Mouse (Mus musculus) gastrocnemius, adult 8-10 months (tissue): ENCODE results near the gene Uqcc1. TPM values are rescaled to one million over a fixed set of nuclear protein-coding genes. Genes with fewer than 3 reads are reported as not detected.
"Not testable (repeated sequence)": the region's sequence is repeated elsewhere in the genome, so short reads cannot be mapped to it uniquely, and the experiment has no call there.

Source experiments
- DNase-seq, 2 experiments: peaks; one replicate each; pipeline ENCODE4 v3.0.0; 2022; ENCODE audit warnings: low spot score in 2 of 2
- total RNA-seq, 4 experiments: library from RNA; stranded (reverse); gene quantifications; 2 replicates each; pipeline ENCODE4 v1.2.4; 2022

Uqcc1 gene
- total RNA-seq, 4 experiments from 2014 or later, result 154 to 182 (median 168) TPM

- no peak for DNase-seq
These were observed 9.9 kb upstream of the Uqcc1 start for GRCm38 (mm10) chr2:155939897-155940529.

GRCm38 (mm10) chr2:155928711-155929345, 1.3 kb downstream of the Uqcc1 start:
- DNase-seq, result no peak

GRCm38 (mm10) chr2:155925213-155925612, 4.9 kb downstream of the Uqcc1 start:
- not testable (repeated sequence) for DNase-seq

GRCm38 (mm10) chr2:155923143-155923542, 7.0 kb downstream of the Uqcc1 start:
- DNase-seq, result no peak

- no peak for DNase-seq
These were observed 15.4 kb downstream of the Uqcc1 start for GRCm38 (mm10) chr2:155914684-155915083.

GRCm38 (mm10) chr2:155903632-155904008, 26.5 kb downstream of the Uqcc1 start:
- DNase-seq, result no peak

GRCm38 (mm10) chr2:155902989-155903631, 27.0 kb downstream of the Uqcc1 start:
- peak in 1 of 2 experiments; percentile 42 for DNase-seq

GRCm38 (mm10) chr2:155895046-155895735, 34.9 kb downstream of the Uqcc1 start:
- no peak for DNase-seq

GRCm38 (mm10) chr2:155894307-155895045, 35.6 kb downstream of the Uqcc1 start:
- DNase-seq, result no peak

- DNase-seq, result no peak
These were observed 43.3 kb downstream of the Uqcc1 start for GRCm38 (mm10) chr2:155886776-155887175.

- peak; percentile 40 to 59 for DNase-seq
These were observed 44.8 kb downstream of the Uqcc1 start for GRCm38 (mm10) chr2:155885271-155885697.

GRCm38 (mm10) chr2:155882087-155882486, 48.0 kb downstream of the Uqcc1 start:
- no peak for DNase-seq

GRCm38 (mm10) chr2:155878964-155879876, 50.9 kb downstream of the Uqcc1 start:
- DNase-seq, result no peak

GRCm38 (mm10) chr2:155873636-155874035, 56.5 kb downstream of the Uqcc1 start:
- no peak for DNase-seq

GRCm38 (mm10) chr2:155872930-155873507, 57.1 kb downstream of the Uqcc1 start:
- no peak for DNase-seq

- no peak for DNase-seq
These were observed 57.6 kb downstream of the Uqcc1 start for GRCm38 (mm10) chr2:155872486-155872885.

- DNase-seq, result no peak
These were observed 60.3 kb downstream of the Uqcc1 start for GRCm38 (mm10) chr2:155869772-155870171.

GRCm38 (mm10) chr2:155868320-155868719, 61.8 kb downstream of the Uqcc1 start:
- no peak for DNase-seq

GRCm38 (mm10) chr2:155863301-155863867, 66.7 kb downstream of the Uqcc1 start:
- no peak for DNase-seq
